Mouse (Mus musculus): ENCODE results near the gene Rasgef1b. TPM values are rescaled to one million over a fixed set of nuclear protein-coding genes. Genes with fewer than 3 reads are reported as not detected.

Gene Rasgef1b
- polyA plus RNA-seq, 1 experiment from 2014 or later, result 41.6 TPM

DNA sequence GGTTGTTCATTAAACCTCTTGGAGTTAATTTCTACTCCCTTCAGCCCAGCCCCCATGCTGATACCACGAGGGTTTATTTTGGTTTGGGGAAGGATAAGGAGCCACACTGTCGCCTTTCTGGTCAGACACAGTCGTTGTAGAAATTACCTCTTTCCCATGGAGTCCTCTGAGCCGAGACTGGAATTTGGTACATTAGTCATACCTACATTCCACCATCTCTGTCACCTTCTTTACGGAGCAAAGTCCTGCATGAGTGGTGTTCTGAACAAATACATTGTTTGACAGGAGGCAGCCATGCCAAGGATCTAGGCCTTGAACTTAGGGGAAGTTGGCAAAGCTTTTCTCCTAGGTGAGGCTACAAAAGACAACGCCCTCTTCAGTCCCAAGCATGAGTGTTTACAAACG is 202.1 kb downstream of the Rasgef1b start:
- ATAC-seq (replicated peaks; ENCODE audit: insufficient number of reproducible peaks, low FRiP score, low TSS enrichment), result no peak
- Histone ChIP-seq H3K4me3 (ENCODE audit: low read depth, low read length) (no peak overlapping the region), H3K4me2 (no peak overlapping the region), H3K36me3 (ENCODE audit: control insufficient read depth, insufficient read depth, low read length) (no peaks in the 10 kb centered on the region), H3K27ac (ENCODE audit: low read depth, low read length) (no peak overlapping the region), H3K9ac (ENCODE audit: low read depth, low read length) (no peak overlapping the region), H3K9me3 (replicated peaks; ENCODE audit: control insufficient read depth, low read length) (no peaks in the 10 kb centered on the region), H3K4me1 (ENCODE audit: control insufficient read depth, insufficient read depth, low read length) (peaks cover 16% of the 10 kb centered on the region), H3K27me3 (ENCODE audit: control insufficient read depth, insufficient read depth, low read length) (no peaks in the 10 kb centered on the region)
- 54% methylated on average over 7 of the region's 7 CpGs for WGBS (ENCODE audit: insufficient replicate concordance)

DNA sequence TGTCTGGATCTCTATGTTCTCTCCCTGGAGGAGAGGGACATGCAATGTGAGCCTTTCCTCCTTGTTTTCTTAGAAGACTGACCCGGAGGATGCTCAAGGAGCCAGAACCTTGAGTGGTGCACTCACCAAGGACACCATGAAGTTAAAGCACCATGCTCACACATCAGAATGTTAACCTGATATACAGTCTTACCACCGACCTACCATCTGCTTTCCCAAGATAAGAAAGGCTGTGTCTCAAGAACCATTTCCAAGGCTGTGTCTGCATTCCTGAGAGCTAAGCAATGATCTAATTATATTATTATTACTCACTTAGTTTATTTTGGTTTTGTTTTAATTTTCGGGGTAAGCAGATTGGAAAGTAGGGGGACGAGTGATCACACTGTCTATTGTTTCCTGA is 203.2 kb downstream of the Rasgef1b start:
- no peaks in the 10 kb centered on the region for H3K36me3 ChIP-seq (ENCODE audit: control insufficient read depth, insufficient read depth, low read length)
- peaks cover 21% of the 10 kb centered on the region for H3K4me1 ChIP-seq (ENCODE audit: control insufficient read depth, insufficient read depth, low read length)
- WGBS (ENCODE audit: insufficient replicate concordance), result 49% methylated on average over 4 of the region's 4 CpGs
- no peak overlapping the region for H3K27ac ChIP-seq (ENCODE audit: low read depth, low read length)
- no peaks in the 10 kb centered on the region for H3K9me3 ChIP-seq (replicated peaks; ENCODE audit: control insufficient read depth, low read length)
- no peak overlapping the region for H3K4me2 ChIP-seq
- no peak for ATAC-seq (replicated peaks; ENCODE audit: insufficient number of reproducible peaks, low FRiP score, low TSS enrichment)
- H3K4me3 ChIP-seq (ENCODE audit: low read depth, low read length), result no peak overlapping the region
- no peak overlapping the region for H3K9ac ChIP-seq (ENCODE audit: low read depth, low read length)
- H3K27me3 ChIP-seq (ENCODE audit: control insufficient read depth, insufficient read depth, low read length), result no peaks in the 10 kb centered on the region

DNA sequence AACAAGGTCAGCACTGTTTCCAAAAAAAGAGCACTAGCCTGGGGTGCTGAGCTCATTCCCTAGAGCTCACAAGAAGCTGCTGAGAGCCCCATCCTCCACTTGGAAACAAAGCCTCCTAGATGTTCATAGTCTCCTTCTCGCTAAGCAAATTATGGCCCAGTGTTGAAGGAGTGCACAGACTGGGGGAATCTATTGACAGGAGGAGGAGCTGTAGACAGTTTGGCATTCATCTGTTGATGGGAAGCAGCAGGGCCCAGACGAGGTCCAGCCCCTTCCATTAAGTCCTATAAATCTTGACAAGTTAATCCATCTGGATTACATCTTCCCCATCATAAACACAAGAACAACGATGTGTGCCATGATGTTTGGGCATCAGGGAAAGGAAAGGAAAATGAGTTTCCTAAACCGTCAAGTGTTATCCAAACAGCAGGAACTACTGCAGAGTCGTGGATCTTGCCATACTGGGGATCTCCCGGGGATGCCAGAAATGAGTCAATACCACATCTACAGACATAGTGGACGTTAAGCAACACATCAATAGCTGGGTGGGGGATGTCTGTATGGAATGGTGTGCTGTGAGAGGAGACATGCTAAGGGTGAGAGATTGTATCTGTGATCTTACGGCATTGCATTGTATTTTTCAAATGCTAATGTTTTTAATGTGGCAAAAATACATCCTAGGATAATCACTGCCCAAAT is 206.1 kb downstream of the Rasgef1b start:
- Histone ChIP-seq H3K9ac (ENCODE audit: low read depth, low read length) (no peak overlapping the region), H3K27me3 (ENCODE audit: control insufficient read depth, insufficient read depth, low read length) (no peaks in the 10 kb centered on the region), H3K27ac (ENCODE audit: low read depth, low read length) (peak overlapping the region; percentile 38), H3K4me3 (ENCODE audit: low read depth, low read length) (no peak overlapping the region), H3K4me1 (ENCODE audit: control insufficient read depth, insufficient read depth, low read length) (peaks cover 37% of the 10 kb centered on the region), H3K36me3 (ENCODE audit: control insufficient read depth, insufficient read depth, low read length) (no peaks in the 10 kb centered on the region), H3K9me3 (replicated peaks; ENCODE audit: control insufficient read depth, low read length) (no peaks in the 10 kb centered on the region), H3K4me2 (peak overlapping the region; percentile 7; the same call in 1 of the 2 replicates)
- ATAC-seq (replicated peaks; ENCODE audit: insufficient number of reproducible peaks, low FRiP score, low TSS enrichment), result no peak
- 23% methylated on average over 8 of the region's 8 CpGs for WGBS (ENCODE audit: insufficient replicate concordance)

DNA sequence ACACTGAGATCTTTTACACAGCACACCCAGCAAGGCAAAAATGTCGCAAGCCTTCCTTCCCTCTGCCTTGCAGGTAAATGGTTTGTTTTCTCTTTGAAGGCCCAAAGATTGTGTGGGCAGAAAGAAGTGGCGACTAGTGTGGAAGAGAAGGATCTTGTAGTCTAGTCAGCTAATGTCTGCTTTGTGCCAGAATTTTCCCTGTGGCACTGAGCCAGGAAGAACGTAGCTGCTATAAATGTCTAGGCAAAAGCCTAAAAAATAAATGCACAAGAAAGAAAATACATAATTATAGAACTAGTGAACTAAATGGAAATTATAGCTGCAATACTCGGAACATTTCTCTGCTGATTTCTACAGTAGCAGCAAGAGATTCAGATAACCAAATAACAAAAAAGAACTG is 207.5 kb downstream of the Rasgef1b start:
- Histone ChIP-seq H3K9ac (ENCODE audit: low read depth, low read length) (no peak overlapping the region), H3K27ac (ENCODE audit: low read depth, low read length) (no peak overlapping the region), H3K4me3 (ENCODE audit: low read depth, low read length) (no peak overlapping the region), H3K4me2 (no peak overlapping the region), H3K27me3 (ENCODE audit: control insufficient read depth, insufficient read depth, low read length) (no peaks in the 10 kb centered on the region), H3K4me1 (ENCODE audit: control insufficient read depth, insufficient read depth, low read length) (peaks cover 37% of the 10 kb centered on the region), H3K9me3 (replicated peaks; ENCODE audit: control insufficient read depth, low read length) (no peaks in the 10 kb centered on the region), H3K36me3 (ENCODE audit: control insufficient read depth, insufficient read depth, low read length) (no peaks in the 10 kb centered on the region)
- ATAC-seq (replicated peaks; ENCODE audit: insufficient number of reproducible peaks, low FRiP score, low TSS enrichment), result no peak
- WGBS (ENCODE audit: insufficient replicate concordance), result 70% methylated on average over 4 of the region's 4 CpGs

- no peak overlapping the region for H3K4me3 ChIP-seq (ENCODE audit: low read depth, low read length)
- H3K27ac ChIP-seq (ENCODE audit: low read depth, low read length), result no peak overlapping the region
- H3K4me1 ChIP-seq (ENCODE audit: control insufficient read depth, insufficient read depth, low read length), result peaks cover 37% of the 10 kb centered on the region
- H3K9ac ChIP-seq (ENCODE audit: low read depth, low read length), result no peak overlapping the region
- H3K36me3 ChIP-seq (ENCODE audit: control insufficient read depth, insufficient read depth, low read length), result no peaks in the 10 kb centered on the region
- no peaks in the 10 kb centered on the region for H3K9me3 ChIP-seq (replicated peaks; ENCODE audit: control insufficient read depth, low read length)
- no peaks in the 10 kb centered on the region for H3K27me3 ChIP-seq (ENCODE audit: control insufficient read depth, insufficient read depth, low read length)
- WGBS (ENCODE audit: insufficient replicate concordance), result 69% methylated on average over 2 of the region's 2 CpGs
- no peak overlapping the region for H3K4me2 ChIP-seq
- ATAC-seq (replicated peaks; ENCODE audit: insufficient number of reproducible peaks, low FRiP score, low TSS enrichment), result no peak
Measured at GRCm38 (mm10) chr5:99519556-99519955, 209.3 kb downstream of the Rasgef1b start.

GRCm38 (mm10) chr5:99519023-99519422 is 209.8 kb downstream of the Rasgef1b start:
- no peaks in the 10 kb centered on the region for H3K27me3 ChIP-seq (ENCODE audit: control insufficient read depth, insufficient read depth, low read length)
- WGBS (ENCODE audit: insufficient replicate concordance), result 39% methylated on average over 4 of the region's 4 CpGs
- H3K27ac ChIP-seq (ENCODE audit: low read depth, low read length), result no peak overlapping the region
- H3K9me3 ChIP-seq (replicated peaks; ENCODE audit: control insufficient read depth, low read length), result no peaks in the 10 kb centered on the region
- no peaks in the 10 kb centered on the region for H3K36me3 ChIP-seq (ENCODE audit: control insufficient read depth, insufficient read depth, low read length)
- H3K4me3 ChIP-seq (ENCODE audit: low read depth, low read length), result no peak overlapping the region
- H3K4me2 ChIP-seq, result no peak overlapping the region
- no peak for ATAC-seq (replicated peaks; ENCODE audit: insufficient number of reproducible peaks, low FRiP score, low TSS enrichment)
- H3K4me1 ChIP-seq (ENCODE audit: control insufficient read depth, insufficient read depth, low read length), result peaks cover 37% of the 10 kb centered on the region
- H3K9ac ChIP-seq (ENCODE audit: low read depth, low read length), result no peak overlapping the region

DNA sequence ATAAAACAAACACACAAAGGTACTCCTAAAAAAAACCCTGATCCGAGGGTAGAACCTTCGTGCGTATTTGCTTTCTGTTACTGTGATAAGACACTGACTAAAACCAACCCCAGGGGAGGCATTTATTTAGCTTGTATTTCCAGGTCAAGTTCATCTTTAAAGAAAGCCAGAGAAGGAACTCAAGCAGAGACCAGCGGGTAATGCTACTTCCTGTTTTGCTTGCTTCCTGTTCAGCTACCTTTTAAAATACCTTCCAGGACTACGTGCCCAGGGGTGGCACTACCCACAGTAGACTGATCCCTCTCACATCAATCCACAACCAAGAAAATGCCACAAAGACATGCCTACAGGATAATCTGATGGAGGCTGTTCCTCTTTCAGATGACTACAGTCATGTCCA is 212.7 kb downstream of the Rasgef1b start:
- Histone ChIP-seq H3K4me2 (no peak overlapping the region), H3K4me1 (ENCODE audit: control insufficient read depth, insufficient read depth, low read length) (peaks cover 21% of the 10 kb centered on the region), H3K9me3 (replicated peaks; ENCODE audit: control insufficient read depth, low read length) (no peaks in the 10 kb centered on the region), H3K36me3 (ENCODE audit: control insufficient read depth, insufficient read depth, low read length) (no peaks in the 10 kb centered on the region), H3K9ac (ENCODE audit: low read depth, low read length) (no peak overlapping the region), H3K27me3 (ENCODE audit: control insufficient read depth, insufficient read depth, low read length) (no peaks in the 10 kb centered on the region), H3K27ac (ENCODE audit: low read depth, low read length) (no peak overlapping the region), H3K4me3 (ENCODE audit: low read depth, low read length) (no peak overlapping the region)
- ATAC-seq (replicated peaks; ENCODE audit: insufficient number of reproducible peaks, low FRiP score, low TSS enrichment), result no peak
- 56% methylated on average over 5 of the region's 5 CpGs for WGBS (ENCODE audit: insufficient replicate concordance)

GRCm38 (mm10) chr5:99515764-99516163 is 213.1 kb downstream of the Rasgef1b start:
- ATAC-seq (replicated peaks; ENCODE audit: insufficient number of reproducible peaks, low FRiP score, low TSS enrichment), result no peak
- Histone ChIP-seq H3K27ac (ENCODE audit: low read depth, low read length) (no peak overlapping the region), H3K4me3 (ENCODE audit: low read depth, low read length) (no peak overlapping the region), H3K4me2 (no peak overlapping the region), H3K4me1 (ENCODE audit: control insufficient read depth, insufficient read depth, low read length) (peaks cover 18% of the 10 kb centered on the region), H3K36me3 (ENCODE audit: control insufficient read depth, insufficient read depth, low read length) (no peaks in the 10 kb centered on the region), H3K9me3 (replicated peaks; ENCODE audit: control insufficient read depth, low read length) (no peaks in the 10 kb centered on the region), H3K27me3 (ENCODE audit: control insufficient read depth, insufficient read depth, low read length) (no peaks in the 10 kb centered on the region), H3K9ac (ENCODE audit: low read depth, low read length) (no peak overlapping the region)
- 26% methylated on average over 4 of the region's 4 CpGs for WGBS (ENCODE audit: insufficient replicate concordance)

GRCm38 (mm10) chr5:99513209-99513880 is 215.5 kb downstream of the Rasgef1b start:
- H3K27ac ChIP-seq (ENCODE audit: low read depth, low read length), result no peak overlapping the region
- H3K4me1 ChIP-seq (ENCODE audit: control insufficient read depth, insufficient read depth, low read length), result peaks cover 2% of the 10 kb centered on the region; the same call in 1 of the 2 replicates
- no peak for ATAC-seq (replicated peaks; ENCODE audit: insufficient number of reproducible peaks, low FRiP score, low TSS enrichment)
- no peak overlapping the region for H3K9ac ChIP-seq (ENCODE audit: low read depth, low read length)
- no peaks in the 10 kb centered on the region for H3K27me3 ChIP-seq (ENCODE audit: control insufficient read depth, insufficient read depth, low read length)
- no peak overlapping the region for H3K4me2 ChIP-seq
- WGBS (ENCODE audit: insufficient replicate concordance), result 82% methylated on average over 9 of the region's 9 CpGs
- no peak overlapping the region for H3K4me3 ChIP-seq (ENCODE audit: low read depth, low read length)
- H3K9me3 ChIP-seq (replicated peaks; ENCODE audit: control insufficient read depth, low read length), result no peaks in the 10 kb centered on the region
- no peaks in the 10 kb centered on the region for H3K36me3 ChIP-seq (ENCODE audit: control insufficient read depth, insufficient read depth, low read length)
